Mouse (Mus musculus) thymus, adult 2 months (tissue): ENCODE measurements around the gene Flot2. TPM values are rescaled to one million over a fixed set of nuclear protein-coding genes. Genes with fewer than 3 reads are reported as not detected.
"Not testable (repeated sequence)": the region's sequence is repeated elsewhere in the genome, so short reads cannot be mapped to it uniquely, and the experiment has no call there.

Experiments
- DNase-seq: peaks from one replicate; pipeline ENCODE4 v3.0.0; 2021
- H3K27ac ChIP-seq: fragments of 200-500 bp; 2 replicates; pipeline ENCODE4 v1.5.1; 2012; ENCODE audit warnings: low read length, control low read depth; ENCODE audit not compliant: control insufficient read depth, insufficient read depth
- H3K27me3 ChIP-seq: fragments of 200-500 bp; 2 replicates; pipeline ENCODE4 v1.6.1; 2012; ENCODE audit warnings: mild to moderate bottlenecking, low read length, moderate library complexity, mixed read lengths; ENCODE audit not compliant: control insufficient read depth, insufficient read depth
- H3K36me3 ChIP-seq: fragments of 200-500 bp; 2 replicates; pipeline ENCODE4 v1.6.1; 2012; ENCODE audit warnings: mild to moderate bottlenecking, low read length, moderate library complexity; ENCODE audit not compliant: control insufficient read depth, insufficient read depth
- H3K4me1 ChIP-seq: fragments of 200-500 bp; replicated peaks from 2 replicates; pipeline ENCODE4 v1.6.1; 2012; ENCODE audit warnings: low read length; ENCODE audit not compliant: control insufficient read depth, insufficient read depth
- H3K4me3 ChIP-seq: fragments of 200-500 bp; 2 replicates; pipeline ENCODE4 v1.5.1; 2012; ENCODE audit warnings: mild to moderate bottlenecking, low read length, control low read depth, moderate library complexity; ENCODE audit not compliant: control insufficient read depth, insufficient read depth
- CTCF ChIP-seq: fragments of 200-500 bp; IDR thresholded peaks from 2 replicates; pipeline ENCODE4 v1.5.1; 2012; ENCODE audit warnings: mild to moderate bottlenecking, control low read depth, low read length, moderate library complexity, borderline replicate concordance; ENCODE audit not compliant: control insufficient read depth, poor library complexity, insufficient read depth; ENCODE audit errors: extremely low read depth
- POLR2A ChIP-seq: fragments of 200-500 bp; IDR thresholded peaks from 2 replicates; pipeline ENCODE4 v1.6.1; 2012; ENCODE audit warnings: mild to moderate bottlenecking, low read length, control low read depth, moderate library complexity; ENCODE audit not compliant: control insufficient read depth, poor library complexity, insufficient read depth; ENCODE audit errors: extremely low read depth
- WGBS: fragments of 180-500 bp; shearing (Covaris S2); methylation state at CpG from one replicate; pipeline ENCODE4 v1.1.7; 2018; 5-methylcytosine and 5-hydroxymethylcytosine counted together
- polyA plus RNA-seq: library from polyadenylated mRNA; depleted of rRNA; stranded (reverse); fragments of >200 nt; gene quantifications from 2 replicates; pipeline ENCODE4 v1.2.3, GENCODE M21; 2012

The Flot2 gene
- polyA plus RNA-seq, 1 experiment = 136 TPM

GRCm38 (mm10) chr11:78036791-78037190 lies 940 bp upstream of the Flot2 start:
- no peak for TF ChIP-seq CTCF
- no peak for TF ChIP-seq POLR2A

GRCm38 (mm10) chr11:78040878-78041277 lies 3.1 kb downstream of the Flot2 start:
- 65% methylated on average over 2 of the region's 2 CpGs for WGBS
- no peaks in the 10 kb centered on the region for H3K36me3 ChIP-seq

More at GRCm38 (mm10) chr11:78036791-78037190, 940 bp upstream of the Flot2 start:
- DNase-seq = no peak
- H3K4me1 ChIP-seq = peaks cover 36% of the 10 kb centered on the region
- no peaks in the 10 kb centered on the region for H3K27me3 ChIP-seq
- no peaks in the 10 kb centered on the region for H3K36me3 ChIP-seq
- H3K27ac ChIP-seq = no peak overlapping the region
- 93% methylated on average over 10 of the region's 10 CpGs for whole genome bisulfite sequencing
- no peak overlapping the region for H3K4me3 ChIP-seq

GRCm38 (mm10) chr11:78042290-78042870 lies 4.6 kb downstream of the Flot2 start:
- H3K4me3 ChIP-seq, H3K27ac ChIP-seq: not testable (repeated sequence)
- 95% methylated on average over 4 of the region's 4 CpGs for WGBS

More at GRCm38 (mm10) chr11:78040878-78041277, 3.1 kb downstream of the Flot2 start:
- no peak for DNase-seq
- peaks cover 25% of the 10 kb centered on the region for H3K4me1 ChIP-seq
- H3K27ac ChIP-seq = no peak overlapping the region
- TF ChIP-seq POLR2A = no peak
- TF ChIP-seq CTCF = no peak
- H3K4me3 ChIP-seq = no peak overlapping the region
- H3K27me3 ChIP-seq = no peaks in the 10 kb centered on the region

GRCm38 (mm10) chr11:78044758-78045251 lies 7.1 kb downstream of the Flot2 start:
- H3K4me1 ChIP-seq = no peaks in the 10 kb centered on the region
- TF ChIP-seq POLR2A = no peak
- TF ChIP-seq CTCF = no peak
- no peak overlapping the region for H3K4me3 ChIP-seq
- no peaks in the 10 kb centered on the region for H3K36me3 ChIP-seq
- 86% methylated on average over 5 of the region's 5 CpGs for WGBS
- no peak for DNase-seq
- H3K27ac ChIP-seq = no peak overlapping the region; the same call in 1 of the 2 replicates
- H3K27me3 ChIP-seq = no peaks in the 10 kb centered on the region

More at GRCm38 (mm10) chr11:78042290-78042870, 4.6 kb downstream of the Flot2 start:
- H3K36me3 ChIP-seq, DNase-seq, H3K27me3 ChIP-seq: not testable (repeated sequence)
- peaks cover 13% of the 10 kb centered on the region for H3K4me1 ChIP-seq

- DNase-seq, H3K4me3 ChIP-seq, H3K27me3 ChIP-seq, H3K27ac ChIP-seq, H3K36me3 ChIP-seq, H3K4me1 ChIP-seq: not testable (repeated sequence)
- WGBS = 90% methylated on average over 4 of the region's 4 CpGs
Observed at GRCm38 (mm10) chr11:78048637-78049036, 10.9 kb downstream of the Flot2 start.

- H3K36me3 ChIP-seq = 0 out of 2 replicates have a peak, but pooled peaks cover 6% of the 10 kb centered on the region
- no peaks in the 10 kb centered on the region for H3K27me3 ChIP-seq
- no peak overlapping the region for H3K4me3 ChIP-seq
- no peak for DNase-seq
- no peak overlapping the region for H3K27ac ChIP-seq
- no peaks in the 10 kb centered on the region for H3K4me1 ChIP-seq
- 95% methylated on average over 8 of the region's 8 CpGs for WGBS
- TF ChIP-seq POLR2A (no peak), CTCF (no peak)
Observed at GRCm38 (mm10) chr11:78053078-78053477, 15.3 kb downstream of the Flot2 start.

GRCm38 (mm10) chr11:78056946-78057345 lies 19.2 kb downstream of the Flot2 start:
- Histone ChIP-seq H3K4me3 (no peak overlapping the region), H3K27me3 (no peaks in the 10 kb centered on the region), H3K4me1 (peaks cover 6% of the 10 kb centered on the region), H3K27ac (no peak overlapping the region), H3K36me3 (peaks cover 9% of the 10 kb centered on the region; the same call in 1 of the 2 replicates)
- no peak for TF ChIP-seq POLR2A
- no peak for TF ChIP-seq CTCF
- 96% methylated on average over 8 of the region's 8 CpGs for WGBS
- no peak for DNase-seq
